Mouse (Mus musculus) heart, postnatal 4 days (tissue): ENCODE results near the gene Ptprf. TPM values are rescaled to one million over a fixed set of nuclear protein-coding genes. Genes with fewer than 3 reads are reported as not detected.

Experiments used
- DNase-seq: peaks from one replicate; pipeline ENCODE4 v3.0.0; 2021
- total RNA-seq, 2 experiments: library from RNA; stranded (reverse); gene quantifications; 2 replicates each; pipeline ENCODE4 v1.2.3; 2021

Ptprf gene
- total RNA-seq, 2 experiments from 2014 or later, result 39.4 to 40.7 TPM

DNA sequence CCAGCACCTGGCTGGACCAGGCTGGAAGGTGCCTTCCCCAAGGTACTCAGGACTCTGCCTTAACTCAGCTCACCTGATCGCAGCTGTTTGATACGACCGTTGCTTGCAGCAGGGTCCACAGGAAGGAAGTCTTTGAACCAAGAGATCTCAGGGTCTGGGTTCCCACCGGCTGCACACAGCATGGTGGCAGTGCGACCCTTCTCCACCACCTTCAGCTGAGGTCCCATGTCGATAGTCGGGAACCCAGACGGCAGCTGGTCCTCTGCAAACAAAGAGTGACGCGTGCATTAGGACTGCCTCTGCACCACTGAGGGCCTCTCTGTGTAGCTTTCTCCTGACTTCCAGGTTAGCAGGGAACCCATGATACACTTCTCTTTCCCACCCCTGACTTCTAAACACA lies 33.8 kb downstream of the Ptprf start:
- no peak for DNase-seq

DNA sequence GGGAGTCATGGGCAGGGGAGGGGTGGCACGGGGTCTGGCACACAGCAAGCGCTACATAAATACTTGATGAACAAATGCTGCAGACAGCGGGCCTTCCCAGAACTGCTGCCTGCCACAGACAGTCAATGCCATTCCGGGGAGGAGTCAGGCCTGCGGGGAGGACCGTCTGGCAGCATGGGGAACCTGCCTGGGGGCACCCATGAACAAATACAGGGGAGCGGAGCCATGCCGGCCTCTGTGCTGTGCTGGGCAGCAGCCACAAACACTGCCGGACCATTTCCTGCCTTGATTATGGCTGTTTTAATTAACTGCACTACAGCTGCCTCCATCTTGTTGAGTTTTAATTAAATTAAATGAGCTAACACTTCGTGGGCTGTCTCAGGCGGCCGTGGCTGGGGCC lies 35.0 kb downstream of the Ptprf start:
- no peak for DNase-seq

DNA sequence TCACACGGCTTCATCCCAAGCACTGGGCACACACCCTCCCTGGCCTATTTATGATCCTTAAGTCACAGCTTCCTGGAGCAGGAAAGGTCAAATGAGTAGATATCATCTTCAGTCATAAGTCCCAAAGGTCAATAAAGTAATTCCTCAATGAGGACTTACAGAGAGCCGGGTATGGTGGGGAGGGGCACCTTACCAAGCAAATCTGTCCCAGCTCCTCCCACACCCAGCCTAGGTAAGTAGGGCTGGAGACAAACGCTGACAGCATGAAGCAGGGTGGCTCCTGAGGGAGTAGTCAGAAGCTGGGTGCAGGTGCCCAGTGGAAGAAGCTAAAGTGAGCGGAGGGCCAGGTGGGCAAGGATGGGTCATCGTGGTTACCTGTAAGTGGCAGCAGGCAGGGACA lies 36.3 kb downstream of the Ptprf start:
- no peak for DNase-seq

DNA sequence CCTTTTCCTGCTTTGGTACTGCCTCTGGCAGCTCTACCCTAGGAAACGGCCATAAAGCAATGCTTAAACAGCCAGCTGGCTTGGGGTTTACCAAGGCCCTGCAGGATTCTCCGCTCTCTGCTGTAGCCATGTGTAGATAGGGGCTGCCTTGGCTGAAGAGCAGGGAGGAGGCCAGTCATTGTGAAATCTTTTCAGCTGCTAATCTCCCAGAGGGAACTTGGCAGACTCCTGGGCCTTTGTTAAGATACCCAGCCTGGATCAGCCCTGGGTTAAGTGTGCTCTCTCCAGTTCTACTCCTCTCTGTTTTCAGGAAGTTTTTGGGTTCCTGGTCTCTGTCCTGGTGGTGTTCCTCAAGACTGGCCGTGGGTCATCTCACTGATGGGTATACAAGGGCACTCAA lies 43.9 kb downstream of the Ptprf start:
- DNase-seq, result peak; percentile 28

DNA sequence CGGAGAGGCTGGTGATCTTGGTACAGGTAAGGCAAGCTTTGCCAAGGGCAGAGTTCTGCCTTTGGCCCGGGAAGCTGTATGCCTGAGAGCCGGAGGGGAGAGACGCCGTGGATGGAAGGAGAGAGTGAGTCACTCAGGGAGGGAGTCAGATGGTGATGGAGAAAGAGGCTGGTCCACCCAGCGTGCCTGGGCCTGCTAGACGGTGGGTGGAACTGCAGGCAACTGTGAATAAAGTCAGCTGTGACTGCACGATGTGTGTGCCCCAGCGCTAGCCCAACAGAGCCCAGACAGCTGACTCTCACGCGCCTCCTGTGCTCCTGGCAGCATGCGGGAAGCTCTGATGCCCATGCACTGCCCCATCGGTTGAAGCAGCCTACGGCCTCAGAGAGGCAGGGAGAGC lies 45.4 kb downstream of the Ptprf start:
- DNase-seq, result no peak

DNA sequence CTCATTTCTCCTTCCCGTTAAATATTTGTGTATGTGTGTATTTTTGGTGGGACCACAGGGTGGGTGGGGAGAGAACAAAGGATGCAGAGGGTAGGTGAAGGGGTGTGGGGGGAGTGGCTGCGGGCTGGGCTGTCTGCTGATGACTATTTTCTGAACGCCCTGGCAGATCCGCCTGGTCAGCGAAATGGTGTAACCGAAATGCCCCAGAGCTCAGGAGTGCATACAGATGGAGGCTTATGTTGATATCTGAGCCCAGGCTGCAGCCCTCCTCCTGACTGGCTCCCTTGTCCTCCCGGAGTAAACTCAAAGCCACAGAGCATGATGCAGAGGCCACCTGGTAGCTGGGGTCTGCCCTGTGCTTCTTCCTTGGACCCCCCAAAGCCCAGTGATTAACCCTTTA lies 47.4 kb downstream of the Ptprf start:
- DNase-seq, result no peak

DNA sequence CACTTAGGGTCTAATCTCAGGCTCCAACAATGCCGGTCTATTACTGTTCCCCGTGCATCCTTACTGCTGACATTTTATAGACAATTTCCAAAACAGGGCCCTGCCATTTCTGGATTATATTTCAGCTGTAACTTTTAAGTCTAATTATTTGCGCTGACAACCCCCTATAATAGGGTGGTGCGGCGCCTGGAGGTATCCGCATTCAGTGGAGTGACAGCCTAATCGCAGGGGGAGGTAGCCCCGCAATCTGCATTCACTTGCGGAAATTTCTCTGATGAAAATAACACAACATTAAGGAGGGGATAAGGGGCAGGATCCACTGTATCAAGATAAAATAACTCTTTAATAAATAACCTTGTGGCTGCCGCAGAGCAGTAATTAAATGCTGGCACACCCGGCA lies 47.9 kb downstream of the Ptprf start:
- no peak for DNase-seq

DNA sequence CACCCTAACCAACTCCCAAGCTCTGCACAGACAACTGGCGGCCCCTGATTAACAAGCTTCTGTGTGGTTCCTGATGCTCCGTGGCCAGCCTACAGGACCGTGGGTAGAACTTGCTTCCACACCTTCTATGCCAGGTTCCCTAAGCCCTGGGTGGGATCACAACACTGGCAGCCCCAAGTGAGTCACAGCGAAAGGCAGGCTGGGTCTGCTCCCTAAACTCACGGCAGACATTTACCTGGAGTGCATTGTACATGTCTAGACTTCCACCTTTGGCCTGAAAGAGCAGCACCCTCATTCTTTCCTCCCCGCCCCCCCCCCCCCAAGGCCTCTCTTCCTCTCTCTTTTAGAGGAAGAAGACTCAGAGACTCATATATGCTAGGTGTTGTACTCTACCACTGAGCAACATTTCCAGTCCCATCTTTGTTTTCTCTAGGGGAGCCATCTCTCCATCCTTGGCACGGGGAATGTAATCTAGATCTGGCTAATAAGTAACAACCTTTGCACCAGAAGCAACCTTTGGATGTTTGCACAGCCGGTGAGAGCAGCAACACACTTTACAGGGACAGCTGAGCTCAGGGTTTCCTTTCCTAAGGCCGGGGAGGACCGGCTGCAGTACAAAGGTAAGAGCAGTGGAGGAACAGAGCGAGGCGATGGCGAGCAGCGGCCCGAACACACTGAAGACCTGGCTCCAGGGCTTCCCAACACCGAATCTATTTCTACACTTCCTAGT lies 51.1 kb downstream of the Ptprf start:
- DNase-seq, result no peak

DNA sequence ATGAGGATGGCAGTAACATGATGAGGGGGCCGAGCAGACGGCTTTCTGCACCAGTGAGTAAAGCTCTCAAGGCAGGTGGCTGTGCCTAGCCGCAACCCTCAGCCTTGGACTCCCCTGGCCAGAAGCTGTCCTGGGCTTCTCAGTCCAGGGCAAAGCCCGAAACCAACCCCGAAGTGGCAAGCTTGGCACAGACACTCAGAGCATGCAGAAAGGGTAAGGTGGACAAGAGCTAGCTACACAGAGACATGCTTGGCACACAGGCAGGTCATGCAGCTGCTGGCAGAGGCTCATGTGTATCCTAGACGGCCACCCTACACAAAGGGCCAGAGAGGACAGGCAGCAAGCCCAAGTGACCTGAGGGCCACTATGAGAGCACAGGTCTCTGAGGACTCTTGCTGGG lies 52.5 kb downstream of the Ptprf start:
- no peak for DNase-seq

DNA sequence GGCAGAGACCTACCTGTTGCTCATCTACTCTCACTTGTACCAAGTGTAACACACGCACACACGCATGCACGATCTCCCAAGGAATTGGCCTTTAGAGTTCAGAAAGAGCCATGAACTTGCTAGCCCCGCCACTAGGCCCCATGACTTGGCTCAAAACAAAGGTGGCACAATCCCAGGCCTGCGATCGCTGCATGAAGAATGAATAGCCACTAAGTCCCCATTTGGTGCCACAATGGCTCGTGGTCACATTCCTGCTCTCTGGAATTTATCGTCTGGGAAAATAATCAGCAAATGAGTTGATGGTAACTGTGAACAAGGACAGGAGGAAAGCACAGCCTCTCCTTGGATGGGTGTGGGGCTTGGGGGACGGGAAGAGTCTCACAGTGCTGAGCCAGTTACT lies 54.3 kb downstream of the Ptprf start:
- no peak for DNase-seq

DNA sequence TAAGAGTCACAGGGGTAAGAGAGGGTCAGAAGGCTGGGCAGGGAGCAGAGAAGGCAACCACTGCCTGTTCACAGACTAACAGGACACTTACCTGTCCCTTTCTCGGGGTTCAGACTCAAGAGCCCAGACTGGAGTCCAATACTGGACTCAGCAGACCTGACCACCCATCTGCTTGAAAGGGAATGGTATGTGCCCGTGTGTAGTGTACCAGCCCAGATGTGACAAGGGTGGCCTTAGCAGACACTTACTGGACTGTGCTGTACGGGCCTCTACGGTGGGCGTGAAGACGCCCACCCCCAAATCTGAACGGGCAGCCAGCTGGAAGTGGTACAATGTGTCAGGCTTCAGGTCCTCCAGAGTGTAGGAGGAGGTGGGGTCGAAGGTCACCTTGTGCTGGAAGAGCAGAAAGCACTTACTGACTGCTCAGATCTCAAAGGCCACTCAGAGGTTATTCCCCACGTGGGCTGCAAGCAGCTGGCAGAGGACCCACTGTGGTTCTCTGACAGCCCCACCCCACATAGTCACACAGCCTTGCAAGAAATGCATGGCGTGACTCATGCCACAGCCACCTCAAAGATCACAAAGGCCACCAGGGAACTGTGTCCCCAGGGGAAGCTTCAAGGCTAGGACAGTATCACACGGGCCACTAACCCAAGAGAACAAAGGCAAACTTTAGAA lies 56.4 kb downstream of the Ptprf start:
- DNase-seq, result no peak

DNA sequence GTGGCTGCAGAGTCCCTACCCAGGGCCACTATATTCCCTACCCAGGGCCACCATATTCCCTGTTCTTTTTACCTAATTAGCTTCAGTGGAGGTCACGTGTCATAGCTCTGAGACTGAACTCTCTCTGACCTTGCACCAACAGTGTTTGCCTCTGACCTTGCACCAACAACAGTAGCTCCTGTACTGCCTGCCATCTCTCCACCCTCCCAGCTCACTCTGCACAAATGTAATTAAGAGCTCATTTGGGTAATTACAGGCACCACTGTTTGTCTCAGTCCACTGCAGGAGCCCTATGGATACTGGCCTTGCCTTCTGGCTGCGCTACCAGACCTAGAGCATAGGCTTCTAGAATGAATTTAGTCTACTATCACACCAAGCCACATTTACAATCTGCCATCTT lies 57.3 kb downstream of the Ptprf start:
- DNase-seq, result no peak

DNA sequence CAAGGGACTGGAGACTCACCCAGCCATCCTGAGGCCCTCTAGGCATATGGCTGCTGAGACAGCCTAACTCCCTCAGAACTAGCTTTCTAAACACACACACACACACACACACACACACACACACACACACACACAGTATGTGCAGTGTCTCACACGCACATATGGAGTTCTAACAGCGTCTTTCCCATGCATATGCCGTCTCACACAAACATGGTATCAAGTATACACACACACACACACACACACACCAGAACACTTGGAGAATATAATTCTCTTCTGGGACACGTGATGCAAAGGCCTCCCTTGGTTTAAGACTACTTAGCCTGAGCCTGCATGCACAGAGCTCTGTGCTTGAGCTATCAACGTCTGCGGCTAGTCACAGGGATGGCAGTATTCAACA lies 59.3 kb downstream of the Ptprf start:
- DNase-seq, result no peak

DNA sequence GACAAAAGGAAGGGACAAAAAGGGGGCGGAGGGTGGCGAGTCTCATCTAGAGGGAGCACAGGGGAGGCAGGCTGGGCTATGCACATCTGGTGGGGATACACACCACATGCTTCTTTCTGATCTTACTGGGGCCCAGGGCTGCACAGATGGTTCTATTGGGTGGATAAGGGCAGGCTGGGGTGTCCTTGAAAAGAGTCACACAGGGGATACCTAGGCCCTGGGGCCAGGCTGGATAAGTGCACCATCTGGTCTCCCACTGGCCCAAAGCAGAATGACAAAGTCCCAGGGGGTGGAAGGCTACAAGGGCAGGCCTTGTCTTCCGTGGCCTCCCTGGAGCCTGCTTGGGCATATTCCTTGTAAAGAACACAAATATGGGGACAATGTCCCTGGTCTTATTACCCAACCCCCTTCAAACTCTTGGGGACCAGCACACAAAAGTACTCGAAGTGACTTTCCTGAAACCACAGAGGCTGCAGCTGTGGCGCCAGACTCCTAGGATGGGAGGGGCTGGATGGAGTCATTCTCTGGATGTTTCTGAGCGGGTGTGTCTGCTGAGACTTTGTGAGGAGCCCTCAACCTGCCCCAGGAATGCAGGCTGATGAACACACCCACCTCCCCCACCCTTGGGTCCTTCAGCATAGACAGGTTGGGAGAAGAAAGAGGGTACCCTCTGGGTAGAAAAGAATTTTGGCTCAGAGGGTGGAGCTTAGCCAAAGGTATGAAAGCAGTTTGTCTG lies 62.0 kb downstream of the Ptprf start:
- no peak for DNase-seq

DNA sequence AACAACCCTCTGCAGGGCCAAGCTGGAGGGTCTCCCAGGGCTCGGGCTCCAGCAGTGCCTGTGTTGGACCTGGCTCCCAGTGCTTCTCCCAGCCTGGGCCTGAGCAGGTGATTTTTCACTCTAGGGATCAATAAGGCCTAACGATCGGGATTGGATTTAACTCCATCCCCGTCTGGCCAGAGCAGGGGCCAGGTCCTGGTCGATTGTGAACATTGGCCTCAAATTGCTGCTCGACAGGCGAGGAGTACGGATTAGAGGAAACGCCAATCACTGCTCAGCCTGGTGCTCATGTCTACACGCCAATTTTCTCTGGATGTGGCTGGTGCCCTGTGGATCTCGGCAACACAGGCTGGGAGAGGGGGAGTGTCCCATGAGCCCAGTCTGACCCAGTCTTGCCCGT lies 63.8 kb downstream of the Ptprf start:
- DNase-seq, result no peak

DNA sequence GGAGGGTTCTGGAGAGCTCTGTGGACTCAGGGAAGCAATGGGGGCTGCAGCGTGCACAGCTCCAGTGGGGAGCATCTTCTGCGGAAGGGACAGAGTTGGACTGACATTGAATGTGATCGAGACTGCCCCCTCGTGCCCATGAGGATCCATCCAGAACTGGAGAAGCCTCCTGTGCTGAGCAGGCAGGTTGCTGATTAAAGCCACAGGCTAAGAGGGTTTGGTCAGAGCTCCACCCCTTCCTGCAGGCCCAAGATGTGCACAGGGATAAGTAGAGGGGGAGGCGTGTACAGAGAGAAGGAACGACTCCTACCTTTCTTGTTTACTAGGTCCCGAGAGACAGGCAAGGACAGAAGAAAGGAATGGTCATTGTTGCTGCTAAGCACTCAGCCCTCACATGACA lies 69.9 kb downstream of the Ptprf start:
- DNase-seq, result no peak

DNA sequence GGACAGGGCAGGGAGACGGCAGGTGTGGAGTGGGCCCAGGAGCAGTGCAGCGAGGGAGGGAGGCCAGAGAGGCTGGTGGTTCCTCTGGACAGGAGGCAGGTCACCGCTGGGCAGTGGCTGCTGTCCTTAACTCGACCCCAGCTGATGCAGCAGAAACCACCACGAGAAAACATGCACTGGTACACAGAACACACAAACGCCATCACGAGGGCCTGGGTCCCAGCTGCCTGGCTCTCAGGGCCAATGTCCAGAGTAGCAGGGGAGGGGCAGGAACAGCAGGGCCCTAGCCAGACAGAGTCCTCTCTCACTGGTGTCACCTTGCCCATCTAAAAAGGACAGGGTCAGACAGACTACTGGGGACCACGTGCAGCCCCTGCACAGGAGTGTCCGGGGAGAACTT lies 70.4 kb downstream of the Ptprf start:
- no peak for DNase-seq

DNA sequence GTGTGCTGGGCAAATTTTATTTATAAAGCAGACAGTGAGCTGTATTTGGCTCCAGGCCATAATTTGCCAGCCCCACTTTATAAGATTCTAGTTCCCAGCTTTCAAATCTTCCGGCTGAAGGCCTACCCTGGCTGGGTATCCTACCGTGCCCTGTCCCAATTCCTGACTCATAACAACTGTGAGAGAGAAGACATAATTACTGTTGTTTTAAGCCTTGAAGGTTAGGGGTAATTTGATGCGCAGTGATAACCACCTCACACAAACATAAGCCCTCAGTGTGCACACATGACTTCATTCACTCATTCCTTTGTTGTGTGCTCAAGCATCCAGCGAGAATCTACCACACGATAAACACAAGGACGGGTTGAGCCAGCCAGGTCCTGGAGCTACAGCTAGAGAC lies 71.7 kb downstream of the Ptprf start:
- no peak for DNase-seq

DNA sequence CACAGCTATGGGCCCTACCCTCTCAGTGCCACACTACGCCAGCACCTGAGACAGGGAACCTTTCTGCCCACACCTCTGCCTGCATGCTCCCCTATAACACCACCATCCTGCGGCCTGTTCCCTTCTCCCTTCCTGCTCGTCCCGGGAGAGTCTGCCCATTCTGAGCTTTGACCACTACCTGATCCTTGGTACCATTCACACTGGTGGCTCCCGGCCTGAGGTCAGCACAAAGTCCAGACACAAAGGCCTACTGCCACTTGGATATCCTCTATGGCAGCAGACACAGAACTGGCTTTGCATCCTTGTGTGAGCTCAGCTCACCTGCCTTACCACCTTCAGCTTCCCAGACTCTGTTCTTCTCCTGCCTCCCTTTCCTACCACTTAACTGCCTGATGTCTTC lies 72.7 kb downstream of the Ptprf start:
- DNase-seq, result no peak

DNA sequence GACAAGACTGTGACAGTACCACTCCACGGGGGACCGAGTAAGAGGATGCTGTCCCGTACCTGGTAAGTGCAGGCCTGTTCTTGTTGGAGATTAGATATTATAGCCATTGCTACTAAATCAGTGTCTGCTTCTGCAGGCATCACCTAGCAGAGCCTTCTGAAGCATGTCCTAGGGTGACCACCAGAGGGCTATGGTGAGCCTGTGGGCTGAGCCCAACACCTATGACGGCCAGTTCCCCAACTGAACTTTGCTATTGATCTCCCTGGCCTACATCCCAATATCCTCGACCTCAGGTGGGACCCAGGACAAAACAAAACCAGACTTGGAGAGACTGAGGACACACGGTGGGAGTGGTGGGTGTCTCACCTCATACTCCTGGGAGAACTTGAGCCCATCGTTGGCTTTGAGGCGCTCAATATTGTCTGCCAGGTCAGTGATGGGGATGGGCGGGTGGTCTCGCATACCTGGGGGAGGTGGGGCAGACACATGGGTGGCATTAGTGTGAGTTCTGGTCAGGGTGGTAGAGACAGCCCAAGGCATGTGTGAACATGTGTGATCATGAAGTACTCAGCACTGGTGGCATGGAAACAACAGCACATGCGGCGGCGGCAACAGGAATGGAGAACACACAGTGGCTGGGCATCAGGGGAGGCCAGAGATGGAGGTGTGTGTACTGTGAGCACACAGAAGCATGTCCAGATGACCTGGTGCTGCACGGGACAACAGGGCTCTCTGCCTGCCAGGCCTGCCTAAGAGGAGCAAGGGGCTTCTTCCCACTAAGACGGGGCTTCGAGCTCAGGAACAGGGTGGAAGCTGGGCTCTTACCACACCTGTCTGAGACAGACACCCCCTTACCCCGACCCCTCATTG lies 74.2 kb downstream of the Ptprf start:
- DNase-seq, result peak; percentile 83

DNA sequence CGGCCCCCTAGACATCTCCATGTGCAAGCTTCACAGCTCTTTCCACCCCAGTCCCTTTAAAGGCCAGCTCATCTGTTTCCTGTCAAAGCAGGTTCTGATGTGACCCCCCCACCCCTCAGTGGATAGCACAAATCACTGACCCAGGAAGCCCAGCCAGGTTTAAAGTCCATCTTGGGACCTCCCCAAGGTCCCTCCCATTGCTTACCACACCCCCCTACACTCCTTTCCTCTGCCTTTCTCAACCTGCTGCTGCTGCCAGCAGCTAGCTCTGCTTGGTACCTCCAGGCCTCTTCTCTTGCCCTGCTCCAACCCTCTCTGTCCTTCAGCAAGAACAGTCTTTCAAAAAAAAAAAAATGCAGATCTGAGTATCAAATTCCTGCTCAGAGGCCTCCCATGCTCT lies 76.3 kb downstream of the Ptprf start:
- no peak for DNase-seq

DNA sequence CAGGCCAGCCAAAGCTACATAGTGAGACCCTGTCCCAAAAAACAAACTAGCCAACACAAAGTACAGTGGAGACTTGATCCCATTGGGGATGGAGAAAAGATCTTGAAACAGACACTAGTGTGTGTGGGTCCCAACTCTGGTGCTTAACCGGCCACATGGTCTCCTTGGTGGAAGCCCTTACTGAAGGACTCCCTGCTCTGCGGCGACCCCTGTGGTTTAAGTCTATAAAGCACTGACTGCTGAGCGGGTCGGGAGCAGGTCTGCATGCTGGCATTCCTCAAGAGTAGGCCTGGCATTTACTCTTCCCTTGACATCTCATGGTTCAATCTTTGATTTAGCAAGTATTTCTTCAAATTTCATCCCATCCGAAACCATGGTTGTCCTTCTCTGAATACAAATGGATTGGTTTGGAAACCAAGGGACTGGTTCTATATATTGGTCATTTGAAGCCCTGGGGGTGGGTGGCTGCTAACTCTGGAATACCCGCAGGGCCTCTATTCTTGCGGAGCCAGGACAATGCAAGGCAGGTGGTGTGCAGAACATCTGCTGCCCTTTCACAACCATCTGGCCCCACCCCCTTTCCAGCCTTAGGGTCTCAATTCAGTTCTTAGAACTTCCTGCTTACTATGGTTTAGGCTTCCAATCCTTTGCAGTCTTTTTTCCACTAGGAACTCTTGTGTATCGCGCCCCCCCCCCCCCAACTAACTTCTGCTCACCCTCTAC lies 84.1 kb downstream of the Ptprf start:
- DNase-seq, result no peak
